12 mouse cellular contexts compared by ENCODE assay signal in the genomic region with DNA sequence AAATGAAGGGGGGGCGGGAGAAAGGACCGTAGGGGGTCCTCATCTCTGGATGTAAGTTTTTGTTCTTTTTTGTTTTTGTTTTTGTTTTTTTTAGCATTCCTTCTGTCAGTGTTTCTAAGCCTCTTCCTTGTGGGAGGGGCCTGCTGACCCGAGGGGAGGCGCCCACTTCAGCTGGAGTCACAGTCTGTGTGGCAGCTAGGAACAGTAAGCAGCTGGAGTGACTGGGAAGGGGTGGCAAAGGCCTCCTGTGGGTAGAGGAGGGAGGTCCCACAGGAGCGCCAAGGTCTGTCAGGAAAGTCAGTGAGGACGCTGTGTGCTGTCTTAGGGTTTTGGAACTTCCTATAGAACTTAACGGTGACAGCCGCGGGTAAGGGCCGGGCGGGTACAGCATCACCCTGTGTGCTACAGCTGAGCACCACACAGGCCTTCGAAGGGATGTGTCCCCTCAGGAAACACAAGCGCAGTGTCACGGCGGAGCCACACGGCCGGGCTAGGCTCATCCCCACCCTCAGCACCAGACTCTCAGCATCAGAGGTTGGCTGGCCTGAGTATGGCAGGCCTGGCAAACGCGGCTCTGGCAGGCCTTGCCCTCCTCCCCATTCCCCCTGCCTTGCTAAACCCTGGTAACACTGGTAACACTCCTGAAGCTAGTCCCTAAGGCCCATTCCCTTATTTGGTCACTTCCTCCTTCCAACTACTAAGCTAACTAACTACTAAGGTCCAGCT. TPM values are rescaled to one million over a fixed set of nuclear protein-coding genes. Genes with fewer than 3 reads are reported as not detected.
A peak's percentile ranks its signal among the peaks of the same experiment; 100 is the strongest.
DNase-seq lines count a peak whose midpoint lies in the region; ATAC-seq and TF ChIP-seq lines count a peak whose summit lies in the region.
"Had no signal": no experiment of that assay in that cellular context is flagged by ENCODE, and none has a peak within 500 bp of the region (broad histone marks: within the 10 kb centered on the region; RNA-seq: fewer than 3 reads in every experiment).

No protein-coding gene starts in this region.

- ATAC-seq in heart, embryonic 16.5 days (replicated peaks; ENCODE audit: extremely low read depth, insufficient read depth, low FRiP score): no peak
- ATAC-seq in hindbrain, postnatal 0 days: peak; percentile 56
- peak; percentile 49 for ATAC-seq in stomach, postnatal 0 days (ENCODE audit: low FRiP score, low TSS enrichment)

- 65% methylated on average over 19 of the region's 19 CpGs for WGBS in heart, embryonic 16.5 days
- 71% methylated on average over 19 of the region's 19 CpGs for WGBS in hindbrain, postnatal 0 days
- 76% methylated on average over 19 of the region's 19 CpGs for WGBS in stomach, postnatal 0 days

- DNase-seq in heart, postnatal 4 days: no peak
- peak; percentile 66 for DNase-seq in retina, postnatal 1 day
- no peak for DNase-seq in retina, embryonic 14.5 days (ENCODE audit: low spot score)
- no peak for DNase-seq in hindbrain, postnatal 0 days (ENCODE audit: low spot score)
- DNase-seq in stomach, postnatal 0 days (ENCODE audit: low spot score): no peak
- DNase-seq in spleen, postnatal 4 days (ENCODE audit: low spot score in 2 of 2): no peak
- no peak for DNase-seq in cerebellum, postnatal 14 days
- DNase-seq: left cerebral cortex, postnatal 4 days had no signal

- TF ChIP-seq EP300 in stomach, postnatal 0 days (optimal IDR thresholded peaks at IDR 0.05): no peak

- H3K4me3 ChIP-seq in heart, embryonic 16.5 days (ENCODE audit: low read length): no peak overlapping the region
- H3K4me3 ChIP-seq in hindbrain, postnatal 0 days (ENCODE audit: low read length): no peak overlapping the region
- H3K4me3 ChIP-seq in stomach, postnatal 0 days (ENCODE audit: low read depth, low read length): no peak overlapping the region
- H3K4me3 ChIP-seq: erythroblast, embryonic 14.5 days had no signal

- H3K27ac ChIP-seq in heart, embryonic 16.5 days (ENCODE audit: low read length): peak overlapping the region; percentile 82
- H3K27ac ChIP-seq in hindbrain, postnatal 0 days: no peak overlapping the region
- no peak overlapping the region for H3K27ac ChIP-seq in stomach, postnatal 0 days (replicated peaks)

- no peaks in the 10 kb centered on the region for H3K27me3 ChIP-seq in heart, embryonic 16.5 days (ENCODE audit: control insufficient read depth, insufficient read depth, low read length)
- H3K27me3 ChIP-seq in hindbrain, postnatal 0 days (ENCODE audit: insufficient read depth, low read length): no peaks in the 10 kb centered on the region
- H3K27me3 ChIP-seq in stomach, postnatal 0 days (ENCODE audit: control insufficient read depth, insufficient read depth, low read length): no peaks in the 10 kb centered on the region

- peak overlapping the region; percentile 36 for H3K9ac ChIP-seq in heart, embryonic 16.5 days (ENCODE audit: low read length)
- H3K9ac ChIP-seq in hindbrain, postnatal 0 days (replicated peaks; ENCODE audit: low read length): no peak overlapping the region
- no peak overlapping the region for H3K9ac ChIP-seq in stomach, postnatal 0 days (ENCODE audit: low read length)

- H3K4me1 ChIP-seq in heart, embryonic 16.5 days (ENCODE audit: control insufficient read depth, insufficient read depth, low read length): peaks cover 40% of the 10 kb centered on the region
- H3K4me1 ChIP-seq in hindbrain, postnatal 0 days (ENCODE audit: insufficient read depth, low read length): no peaks in the 10 kb centered on the region
- no peaks in the 10 kb centered on the region; the same call in 1 of the 2 replicates for H3K4me1 ChIP-seq in stomach, postnatal 0 days (replicated peaks; ENCODE audit: control insufficient read depth, insufficient read depth)

- no peaks in the 10 kb centered on the region for H3K9me3 ChIP-seq in heart, embryonic 16.5 days (replicated peaks; ENCODE audit: control insufficient read depth, low read length)
- H3K9me3 ChIP-seq in hindbrain, postnatal 0 days (ENCODE audit: low read length): no peaks in the 10 kb centered on the region
- H3K9me3 ChIP-seq in stomach, postnatal 0 days (ENCODE audit: control insufficient read depth, low read length): no peaks in the 10 kb centered on the region

- no peak for TF ChIP-seq CTCF in hindbrain, postnatal 0 days (IDR thresholded peaks at IDR 0.05; ENCODE audit: low read depth)
- TF ChIP-seq CTCF in stomach, postnatal 0 days (IDR thresholded peaks at IDR 0.05; ENCODE audit: low read depth): no peak

- H3K4me2 ChIP-seq in heart, embryonic 16.5 days (ENCODE audit: low read depth, low read length): no peak overlapping the region
- no peak overlapping the region for H3K4me2 ChIP-seq in hindbrain, postnatal 0 days (ENCODE audit: low read depth, low read length)
- H3K4me2 ChIP-seq in stomach, postnatal 0 days (replicated peaks; ENCODE audit: low read depth): no peak overlapping the region

- no peaks in the 10 kb centered on the region; the same call in 1 of the 2 replicates for H3K36me3 ChIP-seq in heart, embryonic 16.5 days (ENCODE audit: control insufficient read depth, insufficient read depth)
- no peaks in the 10 kb centered on the region for H3K36me3 ChIP-seq in hindbrain, postnatal 0 days (ENCODE audit: insufficient read depth, low read length)
- H3K36me3 ChIP-seq in stomach, postnatal 0 days (ENCODE audit: control insufficient read depth, insufficient read depth, low read length): no peaks in the 10 kb centered on the region

RNA-seq across cellular contexts. Expression of gene Kcne1, which starts 52.9 kb away (rescaled TPM):
- 166 and 187 TPM in 2 replicates for polyA plus RNA-seq in heart, embryonic 16.5 days (2015; fragmentation: Nextera tagmentation; extraction: Ambion mirVana)
- total RNA-seq in heart, postnatal 4 days (2021): 100 to 1,000 TPM; 317 to 359 TPM
- total RNA-seq in hindbrain, postnatal 0 days (2014; rRNA removed): 0.05 TPM in 1 of 2 replicates, not detected in the other
- polyA plus RNA-seq in hindbrain, postnatal 0 days (2015; fragmentation: Nextera tagmentation; extraction: Ambion mirVana): 0.16 and 0.42 TPM in 2 replicates
- 20.3 and 20.8 TPM in 2 replicates for polyA plus RNA-seq in stomach, postnatal 0 days (2015; fragmentation: Nextera tagmentation; extraction: Ambion mirVana)
- total RNA-seq: left cerebral cortex, postnatal 4 days; MEL had no signal
- polyA plus RNA-seq: erythroblast, embryonic 14.5 days; intestine, embryonic 16.5 days had no signal

RNA-seq across cellular contexts. Expression of gene Rcan1, which starts 58.5 kb away (rescaled TPM):
- 80.7 and 89.2 TPM in 2 replicates for polyA plus RNA-seq in heart, embryonic 16.5 days (2015; fragmentation: Nextera tagmentation; extraction: Ambion mirVana)
- total RNA-seq in heart, postnatal 4 days (2021): 100 to 1,000 TPM; 117 to 127 TPM
- 78.9 and 87.1 TPM in 2 replicates for total RNA-seq in hindbrain, postnatal 0 days (2014; rRNA removed)
- polyA plus RNA-seq in hindbrain, postnatal 0 days (2015; fragmentation: Nextera tagmentation; extraction: Ambion mirVana): 63.0 and 67.4 TPM in 2 replicates
- polyA plus RNA-seq in stomach, postnatal 0 days (2015; fragmentation: Nextera tagmentation; extraction: Ambion mirVana): 24.8 and 28.6 TPM in 2 replicates

Comparison
In these comparisons a context has a peak if more than half of its experiments do, and no peak if none do; other contexts are left out.
1. RNA of gene Kcne1, which starts 52.9 kb away (polyA plus RNA-seq): 166 to 187 TPM in heart, embryonic 16.5 days and 20.3 to 20.8 TPM in stomach, postnatal 0 days; 0.16 to 0.42 TPM in hindbrain, postnatal 0 days; every median in the first group is over 10 times any median in the second.